Mouse (Mus musculus) myocyte (in vitro differentiated cells): ENCODE measurements around the gene Ric8a.

Experiments
- CEBPB ChIP-seq: IDR thresholded peaks from 2 replicates; pipeline ENCODE4 v1.6.1; 2011; ENCODE audit warnings: mild to moderate bottlenecking, moderate library complexity; ENCODE audit not compliant: poor library complexity, insufficient read depth, severe bottlenecking
- E2F4 ChIP-seq: IDR thresholded peaks from one replicate; pipeline ENCODE4 v1.6.1; 2011; ENCODE audit warnings: mild to moderate bottlenecking, control low read depth, moderate library complexity; ENCODE audit not compliant: insufficient read depth
- MAX ChIP-seq: IDR thresholded peaks from one replicate; pipeline ENCODE4 v1.6.1; 2011; ENCODE audit warnings: low read depth, mild to moderate bottlenecking, control low read depth
- MYOD1 ChIP-seq, 3 experiments: IDR thresholded peaks; one replicate each; pipeline ENCODE4 v1.6.1; 2011; ENCODE audit warnings: control low read depth in 2 of 3, low read depth in 2 of 3, mild to moderate bottlenecking in 2 of 3, moderate library complexity in 1 of 3; ENCODE audit not compliant: insufficient read length in 2 of 3, control insufficient read depth in 1 of 3
- MYOG ChIP-seq, 3 experiments: IDR thresholded peaks; one replicate each; pipeline ENCODE4 v1.6.1; 2011; ENCODE audit warnings: control low read depth in 2 of 3, low read depth in 2 of 3, mild to moderate bottlenecking in 2 of 3; ENCODE audit not compliant: insufficient read length in 2 of 3, control insufficient read depth in 1 of 3, insufficient read depth in 1 of 3
- POLR2A ChIP-seq: IDR thresholded peaks from one replicate; pipeline ENCODE4 v1.6.1; 2011; ENCODE audit warnings: low read depth, mild to moderate bottlenecking, control low read depth, moderate library complexity; ENCODE audit not compliant: insufficient read length
- POLR2AphosphoS2 ChIP-seq: IDR thresholded peaks from one replicate; pipeline ENCODE4 v1.6.1; 2011; ENCODE audit warnings: low read depth, control low read depth; ENCODE audit not compliant: insufficient read length
- SRF ChIP-seq: IDR thresholded peaks from one replicate; pipeline ENCODE4 v1.6.1; 2011; ENCODE audit warnings: low read depth; ENCODE audit not compliant: control insufficient read depth, insufficient read length
- TCF12 ChIP-seq: IDR thresholded peaks from one replicate; pipeline ENCODE4 v1.6.1; 2011; ENCODE audit warnings: mild to moderate bottlenecking, control low read depth; ENCODE audit not compliant: poor library complexity, insufficient read depth, severe bottlenecking
- TCF3 ChIP-seq: IDR thresholded peaks from one replicate; pipeline ENCODE4 v1.6.1; 2011; ENCODE audit warnings: low read depth, control low read depth; ENCODE audit not compliant: insufficient read length
- USF1 ChIP-seq: IDR thresholded peaks from one replicate; pipeline ENCODE4 v1.6.1; 2011; ENCODE audit warnings: low read depth, mild to moderate bottlenecking, control low read depth, moderate library complexity

DNA sequence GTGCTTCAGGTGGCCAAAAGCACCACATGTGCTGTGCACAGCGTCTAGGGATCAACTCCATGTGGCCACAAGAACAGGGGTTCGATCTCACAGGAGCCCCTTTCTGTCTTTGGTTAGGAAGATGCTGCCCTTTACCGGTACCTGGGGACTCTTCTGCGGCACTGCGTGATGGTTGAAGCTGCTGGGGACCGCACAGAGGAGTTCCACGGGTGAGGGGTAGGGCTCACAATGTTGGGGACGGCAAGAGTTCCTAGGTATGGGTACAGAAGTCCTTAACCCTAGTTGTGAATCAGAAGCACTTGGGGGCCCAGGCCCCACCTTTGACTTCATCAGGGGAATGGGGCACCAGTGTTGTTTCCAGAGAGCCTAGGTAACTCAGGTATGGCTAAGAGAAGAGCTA, 2.0 kb downstream of the Ric8a start:
- TF ChIP-seq MYOD1 (IDR thresholded peaks at IDR 0.05; ENCODE audit: control insufficient read depth in 1 of 3, insufficient read length in 2 of 3, low read depth in 2 of 3) (no peak), POLR2A (no peak), POLR2AphosphoS2 (no peak), E2F4 (no peak), MYOG (IDR thresholded peaks at IDR 0.05; ENCODE audit: control insufficient read depth in 1 of 3, insufficient read depth in 1 of 3, insufficient read length in 2 of 3, low read depth in 2 of 3) (no peak), MAX (no peak), USF1 (no peak), SRF (no peak), TCF12 (no peak), CEBPB (no peak), TCF3 (no peak)
